Mouse (Mus musculus) cerebral cortex, adult 2 months (tissue): ENCODE results near the gene Pld5.

Source experiments
- WGBS: fragments of 180-500 bp; shearing (Covaris S2); methylation state at CpG from one replicate; pipeline ENCODE4 v1.1.7; 2018; 5-methylcytosine and 5-hydroxymethylcytosine counted together

Gene Pld5

GRCm38 (mm10) chr1:176167784-176168183 is 107.3 kb downstream of the Pld5 start:
- 80% methylated on average over 5 of the region's 5 CpGs for WGBS

- WGBS = 77% methylated on average over 2 of the region's 2 CpGs
Observed at GRCm38 (mm10) chr1:176167114-176167513, 108.0 kb downstream of the Pld5 start.

- 65% methylated on average over 6 of the region's 6 CpGs for WGBS
Observed at GRCm38 (mm10) chr1:176145306-176145705, 129.8 kb downstream of the Pld5 start.

GRCm38 (mm10) chr1:176134379-176134778 is 140.7 kb downstream of the Pld5 start:
- WGBS = 59% methylated on average over 8 of the region's 8 CpGs

- WGBS = 86% methylated on average over 2 of the region's 2 CpGs
Observed at GRCm38 (mm10) chr1:176125771-176126170, 149.3 kb downstream of the Pld5 start.

- WGBS = 47% methylated on average over 8 of the region's 8 CpGs
Observed at GRCm38 (mm10) chr1:176124441-176124840, 150.7 kb downstream of the Pld5 start.

- 45% methylated on average over 2 of the region's 2 CpGs for WGBS
Observed at GRCm38 (mm10) chr1:176123781-176124180, 151.3 kb downstream of the Pld5 start.

- 75% methylated on average over 4 of the region's 4 CpGs for WGBS
Observed at GRCm38 (mm10) chr1:176115604-176116003, 159.5 kb downstream of the Pld5 start.

- 30% methylated on average over 7 of the region's 7 CpGs for WGBS
Observed at GRCm38 (mm10) chr1:176098685-176099320, 176.3 kb downstream of the Pld5 start.

- 78% methylated on average over 2 of the region's 2 CpGs for WGBS
Observed at GRCm38 (mm10) chr1:176092119-176092518, 183.0 kb downstream of the Pld5 start.

GRCm38 (mm10) chr1:176089382-176089781 is 185.7 kb downstream of the Pld5 start:
- 64% methylated on average over 3 of the region's 3 CpGs for WGBS

- WGBS = 52% methylated on average over 13 of the region's 13 CpGs
Observed at GRCm38 (mm10) chr1:176085952-176086648, 189.0 kb downstream of the Pld5 start.

GRCm38 (mm10) chr1:176082306-176082705 is 192.8 kb downstream of the Pld5 start:
- WGBS = 34% methylated on average over 4 of the region's 4 CpGs

- WGBS = 64% methylated on average over 2 of the region's 2 CpGs
Observed at GRCm38 (mm10) chr1:176080969-176081368, 194.1 kb downstream of the Pld5 start.

GRCm38 (mm10) chr1:176078410-176078809 is 196.7 kb downstream of the Pld5 start:
- WGBS = 77% methylated on average over 7 of the region's 7 CpGs

GRCm38 (mm10) chr1:176075409-176075808 is 199.7 kb downstream of the Pld5 start:
- 16% methylated on average over 1 of the region's 1 CpGs for WGBS

- 27% methylated on average over 5 of the region's 5 CpGs for WGBS
Observed at GRCm38 (mm10) chr1:176074526-176074925, 200.6 kb downstream of the Pld5 start.

- 28% methylated on average over 1 of the region's 1 CpGs for WGBS
Observed at GRCm38 (mm10) chr1:176053653-176054052, 221.5 kb downstream of the Pld5 start.

GRCm38 (mm10) chr1:176046995-176047394 is 228.1 kb downstream of the Pld5 start:
- WGBS = 62% methylated on average over 5 of the region's 5 CpGs

GRCm38 (mm10) chr1:176046375-176046774 is 228.7 kb downstream of the Pld5 start:
- 95% methylated on average over 1 of the region's 1 CpGs for WGBS

- WGBS = 85% methylated on average over 4 of the region's 4 CpGs
Observed at GRCm38 (mm10) chr1:176043056-176043455, 232.1 kb downstream of the Pld5 start.

GRCm38 (mm10) chr1:176039923-176040322 is 235.2 kb downstream of the Pld5 start:
- 64% methylated on average over 3 of the region's 3 CpGs for WGBS

- WGBS = 55% methylated on average over 3 of the region's 3 CpGs
Observed at GRCm38 (mm10) chr1:176036028-176036427, 239.1 kb downstream of the Pld5 start.
